Mouse (Mus musculus) ES-Bruce4 (cell line): ENCODE results near the gene Lhfpl2. TPM values are rescaled to one million over a fixed set of nuclear protein-coding genes. Genes with fewer than 3 reads are reported as not detected.

Experiments used
- H3K27ac ChIP-seq: 2 replicates; pipeline ENCODE4 v1.5.1; 2012; ENCODE audit warnings: low read length, inconsistent platforms; ENCODE audit not compliant: insufficient read depth
- H3K27me3 ChIP-seq: 2 replicates; pipeline ENCODE4 v1.6.1; 2012; ENCODE audit warnings: mild to moderate bottlenecking, low read length, inconsistent platforms; ENCODE audit not compliant: control insufficient read depth, poor library complexity, insufficient read depth, severe bottlenecking
- H3K36me3 ChIP-seq: 2 replicates; pipeline ENCODE4 v1.6.1; 2012; ENCODE audit warnings: inconsistent platforms, mild to moderate bottlenecking, low read length, moderate library complexity; ENCODE audit not compliant: control insufficient read depth, poor library complexity, insufficient read depth, severe bottlenecking
- H3K4me1 ChIP-seq: one replicate; pipeline ENCODE4 v1.8.1; 2011; ENCODE audit warnings: low read length; ENCODE audit not compliant: control insufficient read depth, insufficient read depth
- H3K4me3 ChIP-seq: 2 replicates; pipeline ENCODE4 v1.5.1; 2011; ENCODE audit warnings: low read depth, mild to moderate bottlenecking, low read length
- H3K9ac ChIP-seq: 2 replicates; pipeline ENCODE4 v1.6.1; 2012; ENCODE audit warnings: low read depth, mild to moderate bottlenecking, inconsistent platforms; ENCODE audit not compliant: poor library complexity, severe bottlenecking
- H3K9me3 ChIP-seq: replicated peaks from 2 replicates; pipeline ENCODE4 v1.6.1; 2012; ENCODE audit warnings: mild to moderate bottlenecking, low read length, inconsistent platforms; ENCODE audit not compliant: control insufficient read depth, poor library complexity, insufficient read depth, severe bottlenecking
- CTCF ChIP-seq: IDR thresholded peaks from one replicate; pipeline ENCODE4 v1.8.1; 2011; ENCODE audit warnings: low read depth, low read length
- EP300 ChIP-seq: IDR thresholded peaks from 2 replicates; pipeline ENCODE4 v1.6.1; 2011; ENCODE audit warnings: low read depth, low read length; ENCODE audit not compliant: insufficient read depth
- POLR2A ChIP-seq: IDR thresholded peaks from one replicate; pipeline ENCODE4 v1.8.1; 2011; ENCODE audit warnings: low read length; ENCODE audit not compliant: insufficient read depth
- polyA plus RNA-seq: library from polyadenylated mRNA; stranded (reverse); fragments of >200 nt; gene quantifications from 2 replicates; pipeline ENCODE4 v1.2.4, GENCODE M21; 2011; ENCODE audit warnings: low read depth; ENCODE audit not compliant: missing spikeins, insufficient read depth, insufficient read length

Lhfpl2 gene
- polyA plus RNA-seq, 1 experiment: 12.5 TPM

GRCm38 (mm10) chr13:94094176-94094575 is 36.6 kb downstream of the Lhfpl2 start:
- H3K9me3 ChIP-seq: no peaks in the 10 kb centered on the region; the same call in 1 of the 2 replicates
- TF ChIP-seq EP300 (no peak), POLR2A (no peak), CTCF (no peak)
- no peak overlapping the region for H3K9ac ChIP-seq
- no peaks in the 10 kb centered on the region for H3K4me1 ChIP-seq
- no peak overlapping the region for H3K27ac ChIP-seq
- H3K36me3 ChIP-seq: no peaks in the 10 kb centered on the region
- H3K27me3 ChIP-seq: no peaks in the 10 kb centered on the region
- H3K4me3 ChIP-seq: no peak overlapping the region

- Histone ChIP-seq H3K27me3 (no peaks in the 10 kb centered on the region), H3K9me3 (no peaks in the 10 kb centered on the region; the same call in 1 of the 2 replicates), H3K4me1 (no peaks in the 10 kb centered on the region), H3K9ac (no peak overlapping the region), H3K27ac (no peak overlapping the region), H3K4me3 (no peak overlapping the region), H3K36me3 (no peaks in the 10 kb centered on the region)
- no peak for TF ChIP-seq CTCF
- no peak for TF ChIP-seq EP300
Observed at GRCm38 (mm10) chr13:94094625-94095024, 37.0 kb downstream of the Lhfpl2 start.

GRCm38 (mm10) chr13:94095202-94095601 is 37.6 kb downstream of the Lhfpl2 start:
- no peak overlapping the region for H3K27ac ChIP-seq
- no peaks in the 10 kb centered on the region for H3K36me3 ChIP-seq
- H3K27me3 ChIP-seq: no peaks in the 10 kb centered on the region
- no peak overlapping the region for H3K4me3 ChIP-seq
- H3K9me3 ChIP-seq: no peaks in the 10 kb centered on the region; the same call in 1 of the 2 replicates
- no peaks in the 10 kb centered on the region for H3K4me1 ChIP-seq
- no peak overlapping the region for H3K9ac ChIP-seq
- TF ChIP-seq POLR2A (no peak), EP300 (no peak), CTCF (no peak)

GRCm38 (mm10) chr13:94097667-94098066 is 40.1 kb downstream of the Lhfpl2 start:
- Histone ChIP-seq H3K9ac (no peak overlapping the region), H3K9me3 (no peaks in the 10 kb centered on the region; the same call in 1 of the 2 replicates), H3K4me3 (no peak overlapping the region), H3K27ac (no peak overlapping the region), H3K36me3 (no peaks in the 10 kb centered on the region), H3K27me3 (no peaks in the 10 kb centered on the region), H3K4me1 (no peaks in the 10 kb centered on the region)
- no peak for TF ChIP-seq EP300
- TF ChIP-seq POLR2A: no peak
- no peak for TF ChIP-seq CTCF

GRCm38 (mm10) chr13:94098369-94099084 is 40.9 kb downstream of the Lhfpl2 start:
- H3K27me3 ChIP-seq: no peaks in the 10 kb centered on the region
- no peaks in the 10 kb centered on the region; the same call in 1 of the 2 replicates for H3K9me3 ChIP-seq
- H3K9ac ChIP-seq: no peak overlapping the region
- no peaks in the 10 kb centered on the region for H3K36me3 ChIP-seq
- no peaks in the 10 kb centered on the region for H3K4me1 ChIP-seq
- TF ChIP-seq CTCF: no peak
- TF ChIP-seq EP300: no peak
- TF ChIP-seq POLR2A: no peak
- no peak overlapping the region for H3K27ac ChIP-seq
- no peak overlapping the region for H3K4me3 ChIP-seq

- H3K4me3 ChIP-seq: no peak overlapping the region
- H3K36me3 ChIP-seq: no peaks in the 10 kb centered on the region
- no peak for TF ChIP-seq POLR2A
- no peak for TF ChIP-seq CTCF
- no peak for TF ChIP-seq EP300
- H3K4me1 ChIP-seq: no peaks in the 10 kb centered on the region
- H3K27me3 ChIP-seq: no peaks in the 10 kb centered on the region
- no peaks in the 10 kb centered on the region; the same call in 1 of the 2 replicates for H3K9me3 ChIP-seq
- H3K27ac ChIP-seq: no peak overlapping the region
- no peak overlapping the region for H3K9ac ChIP-seq
Observed at GRCm38 (mm10) chr13:94099087-94099486, 41.5 kb downstream of the Lhfpl2 start.
